In the genomic region with DNA sequence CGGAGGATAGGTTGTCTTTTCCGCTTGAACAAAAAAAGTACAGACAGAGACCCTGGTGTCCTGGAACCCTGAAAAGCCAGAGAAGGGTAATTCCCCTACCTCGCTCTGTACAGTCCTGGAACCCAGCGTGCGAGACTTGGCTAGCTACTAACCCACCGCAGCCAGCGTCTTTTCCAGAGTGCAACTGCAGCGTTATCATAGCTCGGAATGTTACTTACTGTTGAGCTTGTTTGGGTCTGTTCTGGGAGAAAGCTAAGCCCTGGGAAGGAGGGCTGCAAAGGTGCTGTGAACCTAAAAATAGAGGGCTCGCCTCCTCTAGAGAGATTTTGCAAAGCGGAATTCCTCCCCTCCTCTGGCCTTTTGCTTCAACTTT, we compare ENCODE assay signal across 8 mouse cellular contexts. TPM values are rescaled to one million over a fixed set of nuclear protein-coding genes. Genes with fewer than 3 reads are reported as not detected.
DNase-seq lines count a peak whose midpoint lies in the region; ATAC-seq and TF ChIP-seq lines count a peak whose summit lies in the region.
"Had no signal": no experiment of that assay in that cellular context is flagged by ENCODE, and none has a peak within 500 bp of the region (broad histone marks: within the 10 kb centered on the region; RNA-seq: fewer than 3 reads in every experiment).

No protein-coding gene starts in this region.

- H3K36me3 ChIP-seq in heart, embryonic 15.5 days, result no peaks in the 10 kb centered on the region
- H3K36me3 ChIP-seq in liver, postnatal 0 days (replicated peaks; ENCODE audit: insufficient read depth, low read length), result no peaks in the 10 kb centered on the region

- 3% methylated on average over 11 of the region's 11 CpGs for WGBS in heart, embryonic 15.5 days
- 2% methylated on average over 11 of the region's 11 CpGs for WGBS in liver, postnatal 0 days (ENCODE audit: insufficient replicate concordance)

- peak overlapping the region; percentile 61 for H3K4me3 ChIP-seq in heart, embryonic 15.5 days
- H3K4me3 ChIP-seq in liver, postnatal 0 days (ENCODE audit: low read depth, low read length), result peak overlapping the region; percentile 32; the same call in 1 of the 2 replicates

- H3K9me3 ChIP-seq in heart, embryonic 15.5 days (replicated peaks), result no peaks in the 10 kb centered on the region
- H3K9me3 ChIP-seq in liver, postnatal 0 days (ENCODE audit: low read length), result no peaks in the 10 kb centered on the region

- peaks cover 95% of the 10 kb centered on the region for H3K27me3 ChIP-seq in heart, embryonic 15.5 days
- H3K27me3 ChIP-seq in liver, postnatal 0 days (ENCODE audit: insufficient read depth, low read length), result peaks cover 86% of the 10 kb centered on the region

- H3K4me2 ChIP-seq in heart, embryonic 15.5 days, result peak overlapping the region; percentile 95
- H3K4me2 ChIP-seq in liver, postnatal 0 days (ENCODE audit: low read depth, low read length), result peak overlapping the region; percentile 50

- H3K27ac ChIP-seq in heart, embryonic 15.5 days, result no peak overlapping the region
- no peak overlapping the region for H3K27ac ChIP-seq in liver, postnatal 0 days (ENCODE audit: low read depth)

- TF ChIP-seq CTCF in liver, postnatal 0 days (IDR thresholded peaks at IDR 0.05; ENCODE audit: low read depth), result no peak

- H3K4me1 ChIP-seq in heart, embryonic 15.5 days (replicated peaks), result peaks cover 47% of the 10 kb centered on the region
- peaks cover 8% of the 10 kb centered on the region; the same call in 1 of the 2 replicates for H3K4me1 ChIP-seq in liver, postnatal 0 days (ENCODE audit: insufficient read depth)

- H3K9ac ChIP-seq in heart, embryonic 15.5 days, result peak overlapping the region; percentile 49; the same call in 1 of the 2 replicates
- H3K9ac ChIP-seq in liver, postnatal 0 days (replicated peaks), result no peak overlapping the region

- no peak for TF ChIP-seq EP300 in liver, postnatal 0 days (IDR thresholded peaks at IDR 0.05; ENCODE audit: low read depth)

- ATAC-seq in heart, embryonic 15.5 days (replicated peaks; ENCODE audit: insufficient number of reproducible peaks, insufficient read depth, low FRiP score, low read depth), result no peak
- no peak for ATAC-seq in liver, postnatal 0 days

- peak; percentile 9 for DNase-seq in thymus, postnatal 4 days
- no peak for DNase-seq in thymus, postnatal 36 days
- DNase-seq in liver, postnatal 0 days, result no peak
- no peak for DNase-seq in spleen, postnatal 4 days (ENCODE audit: low spot score in 2 of 2)
- DNase-seq in right cerebral cortex, postnatal 36 days (ENCODE audit: low spot score in 2 of 2), result no peak
- no peak for DNase-seq in gastrocnemius, adult 18-20 months (ENCODE audit: low spot score)
- DNase-seq: cerebellum, adult 11 months had no signal

RNA-seq across cellular contexts. Expression of a gene that starts 0.6 kb away (rescaled TPM):
- 0.16 and 0.21 TPM in 2 replicates for polyA plus RNA-seq in heart, embryonic 15.5 days (2015; fragmentation: Nextera tagmentation; extraction: Ambion mirVana)
- not detected in 2 replicates for polyA plus RNA-seq in liver, postnatal 0 days (2015; fragmentation: Nextera tagmentation; extraction: Ambion mirVana)
- total RNA-seq in gastrocnemius, adult 18-20 months (2021), result under 1 TPM; 0.34 to 0.64 TPM
